Mouse (Mus musculus) stomach, embryonic 15.5 days (tissue): ENCODE data around the gene Erich3. TPM values are rescaled to one million over a fixed set of nuclear protein-coding genes. Genes with fewer than 3 reads are reported as not detected.

Experiments
- ATAC-seq: fragments of 200-750 bp; cut with Nextera tagmentation; 2 replicates; pipeline ENCODE4 v1.8.0; 2017; ENCODE audit warnings: low read depth, moderate number of reproducible peaks, moderate TSS enrichment; ENCODE audit not compliant: insufficient read depth, low FRiP score
- H3K27ac ChIP-seq: fragments of 300-500 bp; sonication (generic); 2 replicates; pipeline ENCODE4 v1.5.1; 2015; ENCODE audit warnings: mild to moderate bottlenecking, inconsistent platforms
- H3K27me3 ChIP-seq: fragments of 300-500 bp; sonication (generic); replicated peaks from 2 replicates; pipeline ENCODE4 v1.6.1; 2015; ENCODE audit warnings: inconsistent platforms
- H3K36me3 ChIP-seq: fragments of 300-500 bp; sonication (generic); 2 replicates; pipeline ENCODE4 v1.6.1; 2015; ENCODE audit warnings: inconsistent platforms
- H3K4me1 ChIP-seq: fragments of 300-500 bp; sonication (generic); 2 replicates; pipeline ENCODE4 v1.6.1; 2015; ENCODE audit warnings: inconsistent platforms
- H3K4me2 ChIP-seq: fragments of 300-500 bp; sonication (generic); 2 replicates; pipeline ENCODE4 v1.6.1; 2015; ENCODE audit warnings: mild to moderate bottlenecking, inconsistent platforms
- H3K4me3 ChIP-seq: fragments of 300-500 bp; sonication (generic); replicated peaks from 2 replicates; pipeline ENCODE4 v1.5.1; 2015; ENCODE audit warnings: inconsistent platforms
- H3K9ac ChIP-seq: fragments of 300-500 bp; sonication (generic); 2 replicates; pipeline ENCODE4 v1.6.1; 2015; ENCODE audit warnings: inconsistent platforms
- H3K9me3 ChIP-seq: fragments of 300-500 bp; sonication (generic); 2 replicates; pipeline ENCODE4 v1.6.1; 2016; ENCODE audit warnings: inconsistent platforms
- WGBS: fragments of 180-500 bp; shearing (Covaris S2); methylation state at CpG from one replicate; pipeline ENCODE4 v1.1.7; 2015; 5-methylcytosine and 5-hydroxymethylcytosine counted together
- polyA plus RNA-seq: library from polyadenylated mRNA; unstranded; fragments of >200 nt; fragmentation: Nextera tagmentation; extraction: Ambion mirVana; gene quantifications from 2 replicates; pipeline ENCODE4 v1.2.1, GENCODE M21; 2015

Gene Erich3
- polyA plus RNA-seq, 1 experiment from 2014 or later, result 0.10 TPM

DNA sequence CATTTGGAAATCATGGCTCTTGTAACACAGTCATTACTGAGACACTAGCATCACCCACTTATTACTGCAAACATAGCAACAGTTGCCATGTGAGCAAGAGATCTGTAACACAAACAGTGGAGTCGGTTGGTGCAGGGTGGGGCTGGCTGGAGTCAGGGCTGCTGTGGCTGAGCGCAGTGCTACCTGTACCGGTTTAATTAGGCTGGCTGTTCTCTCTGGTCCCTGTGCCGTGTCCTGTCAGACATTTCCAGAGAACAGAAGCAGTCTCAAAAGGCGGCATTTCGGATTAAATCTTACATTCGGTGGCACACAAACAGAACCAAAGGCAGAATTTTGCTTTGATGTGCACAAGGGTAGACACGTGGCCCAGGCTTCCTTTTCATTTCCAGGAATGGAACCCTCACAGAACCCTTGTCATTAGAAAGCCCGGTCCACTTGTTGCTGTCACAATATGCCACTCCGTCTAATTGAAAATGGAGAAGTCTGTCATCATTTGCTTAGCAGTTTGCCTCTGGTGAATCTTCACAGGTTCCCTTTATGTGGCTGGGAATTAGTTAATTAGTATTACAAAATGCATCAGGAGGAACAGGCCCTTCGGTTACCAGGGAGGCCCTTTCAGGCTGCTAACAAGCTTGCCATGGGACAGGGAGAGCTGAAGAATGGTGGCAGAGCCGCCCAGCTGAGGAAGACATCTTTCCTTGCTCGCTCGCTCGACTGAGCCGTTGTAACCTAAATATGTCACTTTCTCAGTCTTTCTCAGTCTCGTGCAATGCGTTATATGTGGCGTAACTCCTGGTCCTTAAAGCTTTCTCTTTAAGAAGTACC lies 153.4 kb downstream of the Erich3 start:
- Histone ChIP-seq H3K9me3 (no peaks in the 10 kb centered on the region), H3K9ac (no peak overlapping the region), H3K27ac (no peak overlapping the region), H3K4me2 (no peak overlapping the region), H3K4me3 (no peak overlapping the region), H3K36me3 (no peaks in the 10 kb centered on the region), H3K4me1 (no peaks in the 10 kb centered on the region), H3K27me3 (no peaks in the 10 kb centered on the region)
- 42% methylated on average over 19 of the region's 19 CpGs for WGBS
- ATAC-seq, result peak; percentile 69

Other genes starting within 250 kb of the Erich3 start
- 15.8 and 18.3 TPM in 2 replicates for gene Cryz, start 67.1 kb upstream of the Erich3 start, polyA plus RNA-seq
- 11.1 and 11.5 TPM in 2 replicates for gene Tyw3, start 66.8 kb upstream of the Erich3 start, polyA plus RNA-seq